Mouse (Mus musculus): Measurements from ENCODE around the gene Tpmt. TPM values are rescaled to one million over a fixed set of nuclear protein-coding genes. Genes with fewer than 3 reads are reported as not detected.

Gene Tpmt
- polyA plus RNA-seq, 1 experiment from 2014 or later = 26.7 TPM

DNA sequence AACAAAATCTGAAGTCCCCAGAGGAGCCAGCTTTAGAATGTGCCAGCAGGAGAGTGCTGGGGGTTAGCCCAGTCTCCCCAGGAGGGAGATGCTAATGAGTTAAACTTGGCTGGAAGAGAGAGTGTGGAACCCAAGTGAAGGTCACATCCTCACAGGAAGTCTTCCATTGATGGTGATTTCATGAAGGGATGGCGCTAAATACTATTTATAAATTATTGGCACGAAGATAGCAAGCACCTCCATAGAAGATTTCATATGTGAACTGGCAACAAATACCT is 51.3 kb downstream of the Tpmt start:
- H3K36me3 ChIP-seq (replicated peaks; ENCODE audit: insufficient read depth, low read length) = no peaks in the 10 kb centered on the region
- no peak for ATAC-seq
- TF ChIP-seq CTCF (IDR thresholded peaks at IDR 0.05; ENCODE audit: low read depth) = no peak
- no peaks in the 10 kb centered on the region for H3K27me3 ChIP-seq (ENCODE audit: insufficient read depth, low read length)
- H3K9me3 ChIP-seq (ENCODE audit: low read length) = no peaks in the 10 kb centered on the region
- no peaks in the 10 kb centered on the region for H3K4me1 ChIP-seq (ENCODE audit: insufficient read depth)
- no peak for DNase-seq
- no peak overlapping the region for H3K27ac ChIP-seq (ENCODE audit: low read depth)
- whole genome bisulfite sequencing (ENCODE audit: insufficient replicate concordance) = 77% methylated on average over 2 of the region's 2 CpGs
- no peak overlapping the region for H3K4me3 ChIP-seq (ENCODE audit: low read depth, low read length)
- no peak overlapping the region for H3K4me2 ChIP-seq (ENCODE audit: low read depth, low read length)
- H3K9ac ChIP-seq (replicated peaks) = no peak overlapping the region

DNA sequence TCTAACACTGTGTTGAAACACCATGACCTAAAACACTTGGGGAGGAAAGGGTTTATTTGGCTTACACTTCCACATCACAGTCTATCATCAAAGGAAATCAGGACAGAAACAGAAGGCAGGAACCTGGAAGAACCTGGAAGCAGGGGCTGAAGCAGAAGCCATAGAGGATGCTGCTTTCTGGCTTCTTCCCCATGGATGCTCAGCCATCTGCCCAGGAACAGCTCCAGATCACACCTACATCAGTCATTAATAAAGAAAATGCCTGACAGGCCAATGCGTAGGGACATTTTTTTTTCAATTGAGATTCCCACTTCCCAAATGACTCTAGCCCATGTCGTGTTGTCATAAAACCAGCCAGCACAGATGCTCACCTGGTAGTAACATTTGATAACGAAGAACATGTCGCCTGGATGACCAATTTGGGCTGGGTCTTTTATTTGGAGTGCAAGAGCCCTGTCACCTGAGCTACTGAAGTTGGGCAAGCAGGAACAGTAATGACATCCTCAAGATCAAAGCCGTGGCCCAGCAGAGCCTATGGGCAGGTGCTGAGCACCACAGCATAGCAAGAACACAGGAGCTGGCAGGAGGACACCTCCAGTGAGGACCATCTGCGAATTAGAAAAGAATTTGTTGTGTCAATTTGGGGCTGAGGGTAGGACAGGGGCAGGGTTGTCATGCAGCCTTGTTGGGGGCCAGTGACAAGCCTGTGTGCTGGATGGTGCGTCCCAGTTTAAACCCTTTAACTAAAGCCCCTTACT is 51.8 kb downstream of the Tpmt start:
- Histone ChIP-seq H3K4me3 (ENCODE audit: low read depth, low read length) (no peak overlapping the region), H3K4me2 (ENCODE audit: low read depth, low read length) (no peak overlapping the region), H3K9ac (replicated peaks) (no peak overlapping the region), H3K36me3 (replicated peaks; ENCODE audit: insufficient read depth, low read length) (no peaks in the 10 kb centered on the region), H3K9me3 (ENCODE audit: low read length) (no peaks in the 10 kb centered on the region), H3K27ac (ENCODE audit: low read depth) (no peak overlapping the region), H3K4me1 (ENCODE audit: insufficient read depth) (no peaks in the 10 kb centered on the region), H3K27me3 (ENCODE audit: insufficient read depth, low read length) (no peaks in the 10 kb centered on the region)
- ATAC-seq (no peak), DNase-seq (no peak)
- no peak for TF ChIP-seq EP300 (IDR thresholded peaks at IDR 0.05; ENCODE audit: low read depth)
- TF ChIP-seq CTCF (IDR thresholded peaks at IDR 0.05; ENCODE audit: low read depth) = no peak
- WGBS (ENCODE audit: insufficient replicate concordance) = 75% methylated on average over 7 of the region's 7 CpGs

DNA sequence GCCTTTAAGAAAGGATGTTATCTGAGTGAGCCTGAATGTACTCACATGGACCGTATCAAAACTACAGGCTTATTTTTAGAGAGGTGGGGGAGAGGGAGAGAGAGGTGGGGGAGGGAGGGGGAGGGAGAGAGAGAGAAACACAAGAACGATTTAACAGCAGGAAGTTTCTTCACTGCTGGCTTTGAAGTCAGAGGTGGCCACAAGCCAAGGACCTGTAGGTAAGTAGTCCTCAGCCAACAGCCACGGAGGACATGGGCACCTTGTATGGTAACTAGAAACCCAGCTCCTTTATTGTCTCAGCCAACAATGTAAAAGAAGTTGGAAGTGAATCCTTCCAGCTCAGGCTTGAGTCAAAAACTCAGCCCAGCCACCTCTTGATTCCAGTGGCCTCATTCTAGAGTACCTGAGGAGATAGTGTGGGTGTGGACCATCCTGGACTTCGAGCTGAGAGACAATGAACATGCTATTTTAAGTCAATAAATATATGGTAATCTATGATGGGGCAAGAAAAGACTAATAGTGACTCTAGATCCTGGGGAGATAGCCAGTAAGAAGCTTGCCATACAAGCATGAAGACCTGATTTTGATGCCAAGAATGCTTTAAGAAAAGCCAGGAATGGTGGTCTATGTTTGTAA is 54.0 kb downstream of the Tpmt start:
- TF ChIP-seq CTCF (IDR thresholded peaks at IDR 0.05; ENCODE audit: low read depth) = no peak
- no peak for TF ChIP-seq EP300 (IDR thresholded peaks at IDR 0.05; ENCODE audit: low read depth)
- no peaks in the 10 kb centered on the region for H3K27me3 ChIP-seq (ENCODE audit: insufficient read depth, low read length)
- DNase-seq (no peak), ATAC-seq (no peak)
- no peak overlapping the region for H3K27ac ChIP-seq (ENCODE audit: low read depth)
- H3K4me3 ChIP-seq (ENCODE audit: low read depth, low read length) = no peak overlapping the region
- no peaks in the 10 kb centered on the region for H3K4me1 ChIP-seq (ENCODE audit: insufficient read depth)
- H3K9me3 ChIP-seq (ENCODE audit: low read length) = no peaks in the 10 kb centered on the region
- no peaks in the 10 kb centered on the region for H3K36me3 ChIP-seq (replicated peaks; ENCODE audit: insufficient read depth, low read length)
- WGBS (ENCODE audit: insufficient replicate concordance) = 29% methylated on average over 4 of the region's 4 CpGs
- H3K9ac ChIP-seq (replicated peaks) = no peak overlapping the region
- H3K4me2 ChIP-seq (ENCODE audit: low read depth, low read length) = no peak overlapping the region

DNA sequence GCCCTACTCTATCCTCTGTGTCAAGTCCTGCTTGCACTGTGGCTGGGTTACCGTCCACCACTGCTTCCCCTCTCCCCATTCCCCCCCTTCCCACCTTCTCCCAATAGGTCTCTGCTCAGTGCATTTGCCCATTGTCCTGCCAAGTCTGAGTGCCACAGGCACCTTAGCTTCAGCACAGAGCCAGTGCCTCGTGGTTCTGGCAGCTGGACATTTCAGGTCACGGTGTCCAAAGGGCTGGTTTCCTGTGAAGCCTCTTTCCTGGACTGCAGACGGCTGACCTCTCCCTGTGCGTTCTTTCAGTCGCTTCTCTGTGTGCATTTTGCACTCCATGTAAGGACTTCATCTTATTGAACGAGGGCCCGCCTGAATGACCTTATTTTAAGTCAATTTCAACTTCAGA is 56.6 kb downstream of the Tpmt start:
- no peak overlapping the region for H3K4me3 ChIP-seq (ENCODE audit: low read depth, low read length)
- no peak overlapping the region for H3K4me2 ChIP-seq (ENCODE audit: low read depth, low read length)
- no peaks in the 10 kb centered on the region for H3K4me1 ChIP-seq (ENCODE audit: insufficient read depth)
- no peak overlapping the region for H3K9ac ChIP-seq (replicated peaks)
- no peaks in the 10 kb centered on the region for H3K9me3 ChIP-seq (ENCODE audit: low read length)
- TF ChIP-seq EP300 (IDR thresholded peaks at IDR 0.05; ENCODE audit: low read depth) (no peak), CTCF (IDR thresholded peaks at IDR 0.05; ENCODE audit: low read depth) (no peak)
- no peaks in the 10 kb centered on the region for H3K27me3 ChIP-seq (ENCODE audit: insufficient read depth, low read length)
- DNase-seq (no peak), ATAC-seq (no peak)
- no peaks in the 10 kb centered on the region for H3K36me3 ChIP-seq (replicated peaks; ENCODE audit: insufficient read depth, low read length)
- no peak overlapping the region for H3K27ac ChIP-seq (ENCODE audit: low read depth)
- 69% methylated on average over 8 of the region's 8 CpGs for WGBS (ENCODE audit: insufficient replicate concordance)

DNA sequence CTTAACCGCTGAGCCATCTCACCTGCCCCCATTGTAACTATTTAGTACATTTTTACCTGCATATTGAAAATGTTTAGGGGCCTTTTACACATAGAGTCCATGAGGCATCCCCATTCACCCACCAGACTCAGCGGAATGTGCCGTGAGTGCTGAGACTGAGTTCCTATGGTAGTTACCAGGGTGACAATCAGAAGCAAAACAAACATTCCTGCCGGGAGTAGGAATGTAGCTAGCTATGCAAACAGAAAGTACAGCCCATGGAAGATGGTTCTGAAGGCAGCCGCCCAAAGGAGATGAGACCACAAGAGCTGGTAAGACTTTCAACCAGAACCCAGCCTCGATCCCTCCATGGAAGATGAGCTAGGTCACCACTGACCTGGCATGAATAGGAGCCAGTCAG is 58.3 kb downstream of the Tpmt start:
- DNase-seq = no peak
- WGBS (ENCODE audit: insufficient replicate concordance) = 51% methylated on average over 6 of the region's 6 CpGs
- TF ChIP-seq CTCF (IDR thresholded peaks at IDR 0.05; ENCODE audit: low read depth) = no peak
- no peak for TF ChIP-seq EP300 (IDR thresholded peaks at IDR 0.05; ENCODE audit: low read depth)
- Histone ChIP-seq H3K36me3 (replicated peaks; ENCODE audit: insufficient read depth, low read length) (no peaks in the 10 kb centered on the region), H3K9ac (replicated peaks) (no peak overlapping the region), H3K9me3 (ENCODE audit: low read length) (no peaks in the 10 kb centered on the region), H3K4me2 (ENCODE audit: low read depth, low read length) (no peak overlapping the region), H3K4me1 (ENCODE audit: insufficient read depth) (no peaks in the 10 kb centered on the region), H3K27me3 (ENCODE audit: insufficient read depth, low read length) (no peaks in the 10 kb centered on the region), H3K4me3 (ENCODE audit: low read depth, low read length) (no peak overlapping the region), H3K27ac (ENCODE audit: low read depth) (no peak overlapping the region)
- no peak for ATAC-seq

DNA sequence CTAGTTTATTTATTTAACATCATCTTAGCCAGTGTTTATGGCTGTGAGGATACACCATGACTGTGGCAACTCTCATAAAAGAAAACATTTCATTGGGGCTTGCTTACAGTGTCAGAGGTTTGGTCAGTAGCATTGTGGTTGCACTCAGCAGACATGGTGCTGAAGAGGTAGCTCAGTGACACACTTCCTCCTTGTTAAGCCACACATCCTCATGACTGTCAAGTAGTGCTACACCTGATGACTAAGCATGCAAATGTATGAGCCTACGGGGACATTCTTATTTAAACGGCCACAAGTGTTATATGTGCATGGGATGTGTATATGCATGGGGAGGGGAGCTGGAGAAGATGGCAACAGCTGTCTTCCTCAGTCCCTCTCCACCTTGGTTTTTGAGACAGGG is 60.7 kb downstream of the Tpmt start:
- Histone ChIP-seq H3K27me3 (ENCODE audit: insufficient read depth, low read length) (no peaks in the 10 kb centered on the region), H3K27ac (ENCODE audit: low read depth) (no peak overlapping the region), H3K9ac (replicated peaks) (no peak overlapping the region), H3K4me3 (ENCODE audit: low read depth, low read length) (no peak overlapping the region), H3K36me3 (replicated peaks; ENCODE audit: insufficient read depth, low read length) (no peaks in the 10 kb centered on the region), H3K9me3 (ENCODE audit: low read length) (no peaks in the 10 kb centered on the region), H3K4me1 (ENCODE audit: insufficient read depth) (no peaks in the 10 kb centered on the region), H3K4me2 (ENCODE audit: low read depth, low read length) (no peak overlapping the region)
- ATAC-seq = no peak
- DNase-seq = no peak
- no peak for TF ChIP-seq EP300 (IDR thresholded peaks at IDR 0.05; ENCODE audit: low read depth)
- TF ChIP-seq CTCF (IDR thresholded peaks at IDR 0.05; ENCODE audit: low read depth) = no peak
- WGBS (ENCODE audit: insufficient replicate concordance) = 45% methylated on average over 2 of the region's 2 CpGs

Measured in liver, postnatal 0 days (tissue).